Mouse (Mus musculus) right cerebral cortex, adult 18-20 months (tissue): ENCODE results near the gene Spin2-ps6.
"Not testable (repeated sequence)": the region's sequence is repeated elsewhere in the genome, so short reads cannot be mapped to it uniquely, and the experiment has no call there.

Experiments
- DNase-seq: peaks from one replicate; pipeline ENCODE4 v3.0.0; 2022; ENCODE audit warnings: mixed read lengths

Gene Spin2-ps6

GRCm38 (mm10) chrX:33234569-33234968, at the start of gene Spin2-ps6:
TSS of gene Spin2-ps6 (plus strand) at chrX:33234869.
- DNase-seq, result not testable (repeated sequence)
